Mouse (Mus musculus) MEL (cell line): ENCODE results near the gene Ntrk3. TPM values are rescaled to one million over a fixed set of nuclear protein-coding genes. Genes with fewer than 3 reads are reported as not detected.

ENCODE experiments used
- DNase-seq: peaks from one replicate; pipeline ENCODE4 v3.0.0; 2011; ENCODE audit warnings: low read depth, low spot score
- H3K27ac ChIP-seq: 2 replicates; pipeline ENCODE4 v1.5.1; 2012; ENCODE audit warnings: low read depth, mild to moderate bottlenecking, control low read depth, low read length, moderate library complexity; ENCODE audit not compliant: control insufficient read depth
- H3K27me3 ChIP-seq, 2 experiments: fragments of 150-350 bp in 1 of 2; sonication (generic) in 1 of 2; 2 replicates each; pipeline ENCODE4 v1.6.1; 2012; ENCODE audit warnings: low read length in 2 of 2, mild to moderate bottlenecking in 2 of 2, improper control_type of control experiment in 1 of 2, moderate library complexity in 1 of 2; ENCODE audit not compliant: insufficient read depth in 2 of 2, control insufficient read depth in 1 of 2
- H3K36me3 ChIP-seq, 2 experiments: 2 replicates each; pipeline ENCODE4 v1.6.1; 2012 to 2014; ENCODE audit warnings: low read length in 2 of 2, improper control_type of control experiment in 1 of 2, inconsistent platforms in 1 of 2, mild to moderate bottlenecking in 1 of 2; ENCODE audit not compliant: insufficient read depth in 2 of 2, control insufficient read depth in 1 of 2
- H3K4me1 ChIP-seq, 2 experiments: fragments of 150-350 bp in 1 of 2; sonication (generic) in 1 of 2; 2 replicates each; pipeline ENCODE4 v1.6.1; 2012; ENCODE audit warnings: low read length in 2 of 2, improper control_type of control experiment in 1 of 2, mild to moderate bottlenecking in 1 of 2; ENCODE audit not compliant: insufficient read depth in 2 of 2, control insufficient read depth in 1 of 2
- H3K4me3 ChIP-seq, 2 experiments: fragments of 150-350 bp in 1 of 2; sonication (generic) in 1 of 2; 2 replicates each; pipeline ENCODE4 v1.5.1; 2012; ENCODE audit warnings: low read depth in 2 of 2, low read length in 2 of 2, mild to moderate bottlenecking in 2 of 2, moderate library complexity in 2 of 2, control low read depth in 1 of 2, improper control_type of control experiment in 1 of 2; ENCODE audit not compliant: control insufficient read depth in 1 of 2, insufficient read depth in 1 of 2
- H3K79me2 ChIP-seq: 2 replicates; pipeline ENCODE4 v1.6.1; 2012; ENCODE audit warnings: mild to moderate bottlenecking, low read length, moderate library complexity; ENCODE audit not compliant: control insufficient read depth, poor library complexity, insufficient read depth
- H3K9ac ChIP-seq: 2 replicates; pipeline ENCODE4 v1.6.1; 2012; ENCODE audit warnings: low read depth, mild to moderate bottlenecking, control low read depth, low read length, moderate library complexity; ENCODE audit not compliant: control insufficient read depth, poor library complexity, severe bottlenecking
- H3K9me3 ChIP-seq: fragments of 150-350 bp; sonication (generic); replicated peaks from 2 replicates; pipeline ENCODE4 v1.6.1; 2012; ENCODE audit warnings: mild to moderate bottlenecking, low read length, improper control_type of control experiment, moderate library complexity; ENCODE audit not compliant: insufficient read depth
- CHD2 ChIP-seq: IDR thresholded peaks from 2 replicates; pipeline ENCODE4 v1.6.1; 2011; ENCODE audit warnings: low read length, improper control_type of control experiment
- CTCF ChIP-seq, 3 experiments: IDR thresholded peaks in 2 of 3; conservative IDR thresholded peaks in 1 of 3; 2 replicates each; pipeline ENCODE4 v1.5.1; 2011 to 2012; ENCODE audit warnings: low read length in 3 of 3, low read depth in 2 of 3, mild to moderate bottlenecking in 2 of 3, improper control_type of control experiment in 1 of 3, inconsistent platforms in 1 of 3, mixed read lengths in 1 of 3, moderate library complexity in 1 of 3; ENCODE audit not compliant: control insufficient read depth in 1 of 3, insufficient read depth in 1 of 3, poor library complexity in 1 of 3, severe bottlenecking in 1 of 3
- ELF1 ChIP-seq: IDR thresholded peaks from 2 replicates; pipeline ENCODE4 v1.6.1; 2014; ENCODE audit warnings: low read depth, mild to moderate bottlenecking, inconsistent platforms, low read length, improper control_type of control experiment, moderate library complexity
- EP300 ChIP-seq, 2 experiments: IDR thresholded peaks; 2 replicates each; pipeline ENCODE4 v1.6.1; 2011; ENCODE audit warnings: improper control_type of control experiment in 2 of 2, low read length in 2 of 2, low read depth in 1 of 2, mild to moderate bottlenecking in 1 of 2
- ETS1 ChIP-seq: IDR thresholded peaks from 2 replicates; pipeline ENCODE4 v1.6.1; 2012; ENCODE audit warnings: low read depth, mild to moderate bottlenecking, inconsistent platforms, low read length, improper control_type of control experiment, moderate library complexity
- HCFC1 ChIP-seq: IDR thresholded peaks from 2 replicates; pipeline ENCODE4 v1.6.1; 2012; ENCODE audit warnings: low read depth, mild to moderate bottlenecking, inconsistent platforms, low read length, improper control_type of control experiment, moderate library complexity
- JUND ChIP-seq: IDR thresholded peaks from 2 replicates; pipeline ENCODE4 v1.6.1; 2011; ENCODE audit warnings: low read depth, mild to moderate bottlenecking, improper control_type of control experiment, low read length
- KAT2A ChIP-seq: conservative IDR thresholded peaks from 2 replicates; pipeline ENCODE4 v1.6.1; 2012; ENCODE audit warnings: low read depth, low read length, improper control_type of control experiment, inconsistent platforms
- MAFK ChIP-seq: IDR thresholded peaks from 2 replicates; pipeline ENCODE4 v1.6.1; 2011; ENCODE audit warnings: low read depth, mild to moderate bottlenecking, low read length, improper control_type of control experiment, borderline replicate concordance
- MAX ChIP-seq: IDR thresholded peaks from 2 replicates; pipeline ENCODE4 v1.6.1; 2011; ENCODE audit warnings: low read length, improper control_type of control experiment
- MAZ ChIP-seq: IDR thresholded peaks from 2 replicates; pipeline ENCODE4 v1.6.1; 2012; ENCODE audit warnings: low read depth, mild to moderate bottlenecking, inconsistent platforms, low read length, improper control_type of control experiment
- MEF2A ChIP-seq: IDR thresholded peaks from 2 replicates; pipeline ENCODE4 v1.6.1; 2014; ENCODE audit warnings: low read depth, mild to moderate bottlenecking, inconsistent platforms, low read length, improper control_type of control experiment; ENCODE audit not compliant: poor library complexity, insufficient replicate concordance, severe bottlenecking; ENCODE audit errors: extremely low read depth
- MYC ChIP-seq: IDR thresholded peaks from 2 replicates; pipeline ENCODE4 v1.6.1; 2011; ENCODE audit warnings: low read depth, mild to moderate bottlenecking, low read length, improper control_type of control experiment, moderate library complexity
- NRF1 ChIP-seq: IDR thresholded peaks from 2 replicates; pipeline ENCODE4 v1.6.1; 2014; ENCODE audit warnings: low read depth, mild to moderate bottlenecking, inconsistent platforms, low read length, improper control_type of control experiment, moderate library complexity; ENCODE audit not compliant: poor library complexity, insufficient read depth, severe bottlenecking
- POLR2A ChIP-seq, 2 experiments: IDR thresholded peaks; 2 replicates each; pipeline ENCODE4 v1.6.1; 2011 to 2012; ENCODE audit warnings: low read length in 2 of 2, mild to moderate bottlenecking in 2 of 2, control low read depth in 1 of 2, improper control_type of control experiment in 1 of 2, low read depth in 1 of 2, moderate library complexity in 1 of 2; ENCODE audit not compliant: control insufficient read depth in 1 of 2, insufficient read depth in 1 of 2, poor library complexity in 1 of 2
- POLR2AphosphoS2 ChIP-seq: IDR thresholded peaks from 2 replicates; pipeline ENCODE4 v1.6.1; 2011; ENCODE audit warnings: low read length, improper control_type of control experiment
- RAD21 ChIP-seq: IDR thresholded peaks from 2 replicates; pipeline ENCODE4 v1.6.1; 2011; ENCODE audit warnings: mild to moderate bottlenecking, low read depth, low read length, improper control_type of control experiment
- RCOR1 ChIP-seq: IDR thresholded peaks from 2 replicates; pipeline ENCODE4 v1.6.1; 2012; ENCODE audit warnings: low read depth, mild to moderate bottlenecking, inconsistent platforms, low read length, improper control_type of control experiment
- SMC3 ChIP-seq: IDR thresholded peaks from 2 replicates; pipeline ENCODE4 v1.6.1; 2011; ENCODE audit warnings: low read depth, low read length, improper control_type of control experiment
- TCF12 ChIP-seq: IDR thresholded peaks from 2 replicates; pipeline ENCODE4 v1.6.1; 2014; ENCODE audit warnings: low read depth, mild to moderate bottlenecking, inconsistent platforms, low read length, improper control_type of control experiment, moderate library complexity
- UBTF ChIP-seq: IDR thresholded peaks from 2 replicates; pipeline ENCODE4 v1.6.1; 2012; ENCODE audit warnings: low read depth, mild to moderate bottlenecking, inconsistent platforms, low read length, improper control_type of control experiment, moderate library complexity, borderline replicate concordance; ENCODE audit not compliant: insufficient read depth
- USF1 ChIP-seq: IDR thresholded peaks from 2 replicates; pipeline ENCODE4 v1.6.1; 2014; ENCODE audit warnings: low read depth, mild to moderate bottlenecking, inconsistent platforms, low read length, improper control_type of control experiment, moderate library complexity
- ZKSCAN1 ChIP-seq: IDR thresholded peaks from 2 replicates; pipeline ENCODE4 v1.6.1; 2012; ENCODE audit warnings: low read depth, mild to moderate bottlenecking, inconsistent platforms, low read length, improper control_type of control experiment, moderate library complexity
- ZMIZ1 ChIP-seq: IDR thresholded peaks from 2 replicates; pipeline ENCODE4 v1.6.1; 2012; ENCODE audit warnings: low read depth, mild to moderate bottlenecking, inconsistent platforms, low read length, improper control_type of control experiment, moderate library complexity
- ZNF384 ChIP-seq: IDR thresholded peaks from 2 replicates; pipeline ENCODE4 v1.6.1; 2012; ENCODE audit warnings: low read depth, mild to moderate bottlenecking, inconsistent platforms, low read length, improper control_type of control experiment
- polyA plus RNA-seq, 2 experiments: library from polyadenylated mRNA; stranded (reverse) in 1 of 2; unstranded in 1 of 2; fragments of >175 nt in 1 of 2; fragments of >200 nt in 1 of 2; gene quantifications; 2 replicates each; pipeline versions ENCODE4 v1.2.1 to v1.2.4; 2012; ENCODE audit warnings: low replicate concordance in 2 of 2, low read depth in 1 of 2; ENCODE audit not compliant: insufficient read length in 2 of 2, insufficient read depth in 1 of 2, missing spikeins in 1 of 2
- total RNA-seq: library from RNA; depleted of rRNA; stranded (reverse); fragments of 300-350 nt; gene quantifications from 2 replicates; pipeline ENCODE4 v1.2.3, GENCODE M21; 2012

Ntrk3 gene
- total and polyA plus RNA-seq, 3 experiments: 0.04 TPM; not detected in 2

DNA sequence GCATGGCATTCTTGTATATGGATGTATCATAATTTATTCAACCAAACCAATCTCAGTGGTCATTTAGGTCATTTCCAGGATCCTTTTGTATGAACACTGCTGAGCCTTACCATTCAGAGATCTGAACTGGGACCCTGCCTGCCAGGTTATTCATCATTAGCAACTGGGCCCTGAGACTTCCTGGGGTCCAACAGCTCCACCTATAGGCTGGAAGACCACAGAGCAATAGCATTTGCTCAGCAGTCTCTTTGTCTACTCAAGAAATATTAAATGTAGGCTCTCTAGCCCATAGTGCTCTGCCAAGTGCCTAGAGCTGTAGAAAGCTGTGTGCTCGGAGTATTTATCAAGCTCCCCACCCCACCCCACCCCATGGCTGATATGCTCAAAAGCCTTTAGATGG is 85.5 kb downstream of the Ntrk3 start:
- no peak overlapping the region for H3K4me3 ChIP-seq
- no peaks in the 10 kb centered on the region for H3K79me2 ChIP-seq
- H3K9ac ChIP-seq: no peak overlapping the region
- H3K27ac ChIP-seq: no peak overlapping the region
- peak; percentile 7 for DNase-seq
- no peaks in the 10 kb centered on the region for H3K4me1 ChIP-seq
- no peaks in the 10 kb centered on the region for H3K9me3 ChIP-seq
- peaks cover 0 to 2% of the 10 kb centered on the region in 2 experiments; a peak in 2 of 4 replicates for H3K27me3 ChIP-seq
- no peaks in the 10 kb centered on the region for H3K36me3 ChIP-seq
- no peak for TF ChIP-seq MAZ
- no peak for TF ChIP-seq CHD2
- no peak for TF ChIP-seq POLR2AphosphoS2
- no peak for TF ChIP-seq ZNF384
- no peak for TF ChIP-seq POLR2A (IDR thresholded peaks at IDR 0.05; ENCODE audit: control insufficient read depth in 1 of 2, insufficient read depth in 1 of 2, low read depth in 1 of 2, low read length in 2 of 2, poor library complexity in 1 of 2)
- peak; percentile 18 to 51 (median 32); a peak in 5 of 6 replicates for TF ChIP-seq CTCF (IDR thresholded peaks at IDR 0.05 in 2 of 3, conservative IDR thresholded peaks at IDR 0.05 in 1 of 3; ENCODE audit: control insufficient read depth in 1 of 3, insufficient read depth in 1 of 3, low read depth in 2 of 3, low read length in 3 of 3, poor library complexity in 1 of 3, severe bottlenecking in 1 of 3)
- no peak for TF ChIP-seq NRF1
- TF ChIP-seq UBTF: no peak
- TF ChIP-seq RAD21: peak; percentile 2
- TF ChIP-seq TCF12: no peak
- no peak for TF ChIP-seq ETS1
- no peak for TF ChIP-seq ELF1
- TF ChIP-seq MAFK: no peak
- no peak for TF ChIP-seq JUND
- no peak for TF ChIP-seq HCFC1
- TF ChIP-seq SMC3: peak; percentile 5; the same call in 1 of the 2 replicates
- no peak for TF ChIP-seq USF1
- TF ChIP-seq KAT2A: no peak
- no peak for TF ChIP-seq MAX
- no peak for TF ChIP-seq RCOR1

GRCm38 (mm10) chr7:78651540-78651939 is 86.3 kb downstream of the Ntrk3 start:
- Histone ChIP-seq H3K27me3 (peaks cover 0 to 2% of the 10 kb centered on the region in 2 experiments; a peak in 2 of 4 replicates), H3K79me2 (no peaks in the 10 kb centered on the region), H3K4me1 (no peaks in the 10 kb centered on the region), H3K4me3 (no peak overlapping the region), H3K27ac (no peak overlapping the region), H3K9me3 (no peaks in the 10 kb centered on the region), H3K36me3 (no peaks in the 10 kb centered on the region), H3K9ac (no peak overlapping the region)
- DNase-seq: no peak
- TF ChIP-seq ZMIZ1: no peak
- TF ChIP-seq EP300 (IDR thresholded peaks at IDR 0.05; ENCODE audit: low read depth in 1 of 2, low read length in 2 of 2): no peak
- TF ChIP-seq MYC: no peak
- no peak for TF ChIP-seq KAT2A
- TF ChIP-seq MEF2A: no peak
- TF ChIP-seq USF1: no peak
- no peak for TF ChIP-seq ZKSCAN1
- no peak for TF ChIP-seq MAZ
- TF ChIP-seq CHD2: no peak
